Mouse (Mus musculus) heart, adult 2 months (tissue): ENCODE measurements at regions not wholly inside any gene's neighbourhood (a gene's known extent, or its start where the extent isn't known, plus 50 kb on each side); places are given as distances from the start of the nearest gene placed in this dataset.

Source experiments
- CTCF ChIP-seq: fragments of 200-600 bp; IDR thresholded peaks from 2 replicates; pipeline ENCODE4 v1.8.1; 2022; ENCODE audit warnings: antibody characterized with exemption, mild to moderate bottlenecking, moderate library complexity
- EP300 ChIP-seq: fragments of 200-500 bp; IDR thresholded peaks from 2 replicates; pipeline ENCODE4 v1.6.1; 2011; ENCODE audit warnings: low read depth, low read length, control low read depth; ENCODE audit not compliant: insufficient read depth
- POLR2A ChIP-seq: fragments of 200-500 bp; IDR thresholded peaks from 2 replicates; pipeline ENCODE4 v1.6.1; 2011; ENCODE audit warnings: mild to moderate bottlenecking, low read depth, low read length, control low read depth; ENCODE audit not compliant: insufficient read depth

DNA sequence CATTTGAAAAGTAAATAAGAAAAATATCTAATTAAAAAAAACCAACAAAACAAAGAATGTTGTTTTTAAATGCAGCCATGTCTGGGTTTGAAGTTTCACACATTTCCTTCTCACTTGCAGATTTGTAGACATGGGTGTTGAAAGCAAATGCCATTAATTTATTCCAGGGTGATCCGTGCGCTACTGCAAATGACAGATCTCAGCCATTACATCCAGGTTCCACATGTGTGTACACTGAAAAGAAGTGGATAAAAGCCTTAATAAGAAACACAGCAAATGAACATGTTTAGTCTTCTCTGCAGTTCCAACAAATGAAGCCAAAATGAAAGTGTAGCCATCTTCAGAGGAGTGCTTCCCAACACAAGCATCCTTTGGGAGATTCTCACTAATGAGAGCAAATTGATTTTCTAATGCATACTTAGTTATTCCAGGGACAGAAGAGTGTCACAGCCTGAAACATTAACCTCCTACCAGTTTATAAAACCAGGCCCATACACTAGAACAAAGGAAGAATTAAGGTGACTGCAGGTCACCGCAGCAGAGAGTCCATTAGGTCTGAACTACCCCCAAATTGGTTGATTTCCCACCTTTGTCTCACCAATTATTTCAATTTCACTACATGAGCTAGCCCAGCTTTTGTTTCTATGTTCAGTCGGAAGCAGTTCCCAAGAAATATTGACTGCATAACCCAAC, 123.2 kb upstream of the Zpld1 start:
- TF ChIP-seq POLR2A (no peak), EP300 (no peak), CTCF (no peak)
